Mouse (Mus musculus) liver, adult 2 months (tissue): ENCODE data around the gene Gja3. TPM values are rescaled to one million over a fixed set of nuclear protein-coding genes. Genes with fewer than 3 reads are reported as not detected.
"Not testable (repeated sequence)": the region's sequence is repeated elsewhere in the genome, so short reads cannot be mapped to it uniquely, and the experiment has no call there.

Experiments
- DNase-seq: peaks from one replicate; pipeline ENCODE4 v3.0.0-alpha.2; 2011; ENCODE audit warnings: low read depth, low spot score; ENCODE audit errors: extremely low read depth
- H3K27ac ChIP-seq: fragments of 200-500 bp; replicated peaks from 2 replicates; pipeline ENCODE4 v1.5.1; 2012; ENCODE audit warnings: low read depth, mild to moderate bottlenecking, control low read depth, inconsistent platforms, low read length; ENCODE audit not compliant: insufficient read depth
- H3K27me3 ChIP-seq: fragments of 200-500 bp; 2 replicates; pipeline ENCODE4 v1.6.1; 2012; ENCODE audit warnings: mild to moderate bottlenecking, moderate library complexity, low read length, inconsistent platforms; ENCODE audit not compliant: control insufficient read depth, insufficient read depth
- H3K36me3 ChIP-seq: fragments of 200-500 bp; 2 replicates; pipeline ENCODE4 v1.6.1; 2012; ENCODE audit warnings: low read length, inconsistent platforms; ENCODE audit not compliant: control insufficient read depth, insufficient read depth
- H3K4me1 ChIP-seq: fragments of 200-500 bp; 2 replicates; pipeline ENCODE4 v1.6.1; 2011; ENCODE audit warnings: low read length; ENCODE audit not compliant: control insufficient read depth, insufficient read depth
- H3K4me3 ChIP-seq: fragments of 200-500 bp; 2 replicates; pipeline ENCODE4 v1.5.1; 2011; ENCODE audit warnings: low read depth, mild to moderate bottlenecking, control low read depth, low read length, moderate library complexity; ENCODE audit not compliant: insufficient read depth
- H3K79me2 ChIP-seq: fragments of 200-500 bp; 2 replicates; pipeline ENCODE4 v1.6.1; 2012; ENCODE audit warnings: inconsistent platforms, mild to moderate bottlenecking, low read length, moderate library complexity; ENCODE audit not compliant: control insufficient read depth, insufficient read depth
- H3K9ac ChIP-seq: fragments of 200-500 bp; 2 replicates; pipeline ENCODE4 v1.6.1; 2012; ENCODE audit warnings: low read depth, mild to moderate bottlenecking, control low read depth, inconsistent platforms, low read length
- CTCF ChIP-seq: fragments of 200-500 bp; IDR thresholded peaks from 2 replicates; pipeline ENCODE4 v1.5.1; 2011; ENCODE audit warnings: low read depth, low read length, control low read depth
- POLR2A ChIP-seq: fragments of 200-500 bp; IDR thresholded peaks from 2 replicates; pipeline ENCODE4 v1.6.1; 2011; ENCODE audit warnings: low read length, control low read depth; ENCODE audit not compliant: insufficient read depth; ENCODE audit errors: extremely low read depth
- WGBS: fragments of 180-500 bp; shearing (Covaris S2); methylation state at CpG from one replicate; pipeline ENCODE4 v1.1.7; 2018; 5-methylcytosine and 5-hydroxymethylcytosine counted together
- polyA plus RNA-seq: library from polyadenylated mRNA; depleted of rRNA; stranded (reverse); fragments of >200 nt; gene quantifications from 2 replicates; pipeline ENCODE4 v1.2.3, GENCODE M21; 2012; rRNA removed
- total RNA-seq: library from RNA; depleted of rRNA; stranded (reverse); fragments of >200 nt; gene quantifications from 2 replicates; pipeline ENCODE4 v1.2.3, GENCODE M21; 2014; rRNA removed

The Gja3 gene
- total and polyA plus RNA-seq, 2 experiments: not detected

- no peak overlapping the region for H3K4me3 ChIP-seq
- TF ChIP-seq CTCF: no peak
- TF ChIP-seq POLR2A: no peak
- no peak overlapping the region for H3K27ac ChIP-seq
- no peaks in the 10 kb centered on the region for H3K36me3 ChIP-seq
- DNase-seq: no peak
- H3K4me1 ChIP-seq: no peaks in the 10 kb centered on the region
- no peaks in the 10 kb centered on the region for H3K79me2 ChIP-seq
- no peak overlapping the region for H3K9ac ChIP-seq
- WGBS: 41% methylated on average over 9 of the region's 9 CpGs
- H3K27me3 ChIP-seq: no peaks in the 10 kb centered on the region
Observed at GRCm38 (mm10) chr14:57034135-57034534, 23.8 kb downstream of the Gja3 start.

GRCm38 (mm10) chr14:57032850-57033249 is 25.1 kb downstream of the Gja3 start:
- Histone ChIP-seq H3K9ac (no peak overlapping the region), H3K36me3 (no peaks in the 10 kb centered on the region), H3K27ac (no peak overlapping the region), H3K79me2 (no peaks in the 10 kb centered on the region), H3K27me3 (no peaks in the 10 kb centered on the region), H3K4me3 (no peak overlapping the region), H3K4me1 (no peaks in the 10 kb centered on the region)
- no peak for DNase-seq
- 80% methylated on average over 3 of the region's 3 CpGs for WGBS
- TF ChIP-seq POLR2A: no peak

GRCm38 (mm10) chr14:57018436-57018835 is 39.5 kb downstream of the Gja3 start:
- DNase-seq: no peak
- no peaks in the 10 kb centered on the region for H3K4me1 ChIP-seq
- no peaks in the 10 kb centered on the region for H3K36me3 ChIP-seq
- no peak overlapping the region for H3K4me3 ChIP-seq
- H3K27ac ChIP-seq: no peak overlapping the region
- 80% methylated on average over 2 of the region's 2 CpGs for WGBS
- no peaks in the 10 kb centered on the region for H3K27me3 ChIP-seq
- TF ChIP-seq CTCF (no peak), POLR2A (no peak)
- no peak overlapping the region for H3K9ac ChIP-seq
- no peaks in the 10 kb centered on the region for H3K79me2 ChIP-seq

GRCm38 (mm10) chr14:57016806-57017205 is 41.1 kb downstream of the Gja3 start:
- H3K27me3 ChIP-seq, H3K79me2 ChIP-seq, H3K4me3 ChIP-seq, H3K4me1 ChIP-seq, H3K36me3 ChIP-seq, H3K27ac ChIP-seq, H3K9ac ChIP-seq, DNase-seq: not testable (repeated sequence)

GRCm38 (mm10) chr14:56988621-56989020 is 69.3 kb downstream of the Gja3 start:
- no peaks in the 10 kb centered on the region for H3K27me3 ChIP-seq
- H3K4me1 ChIP-seq: no peaks in the 10 kb centered on the region
- H3K4me3 ChIP-seq: no peak overlapping the region
- H3K9ac ChIP-seq: no peak overlapping the region
- no peak for TF ChIP-seq CTCF
- no peak for TF ChIP-seq POLR2A
- H3K79me2 ChIP-seq: no peaks in the 10 kb centered on the region
- 75% methylated on average over 4 of the region's 4 CpGs for WGBS
- no peak for DNase-seq
- no peak overlapping the region for H3K27ac ChIP-seq
- no peaks in the 10 kb centered on the region for H3K36me3 ChIP-seq

Other genes with a start within 250 kb of the Gja3 start
- gene Zmym5, start 246.4 kb downstream of the Gja3 start, total RNA-seq: 14.2 and 18.5 TPM in 2 replicates
- gene Zmym5, start 246.4 kb downstream of the Gja3 start, polyA plus RNA-seq: 2.8 and 3.0 TPM in 2 replicates
- gene Zmym2, start 171.4 kb downstream of the Gja3 start, total RNA-seq: 22.9 TPM in 2 replicates
- 1.9 and 3.9 TPM in 2 replicates for gene Zmym2, start 171.4 kb downstream of the Gja3 start, polyA plus RNA-seq
- 90.0 and 124 TPM in 2 replicates for gene Gjb2, start 46.6 kb upstream of the Gja3 start, total RNA-seq
- 177 and 208 TPM in 2 replicates for gene Gjb2, start 46.6 kb upstream of the Gja3 start, polyA plus RNA-seq
- gene Gm4491, start 57.8 kb upstream of the Gja3 start, total RNA-seq: not detected in 2 replicates
- not detected in 2 replicates for gene Gm4491, start 57.8 kb upstream of the Gja3 start, polyA plus RNA-seq
- gene Gjb6, start 75.5 kb upstream of the Gja3 start, total RNA-seq: not detected in 2 replicates
- gene Gjb6, start 75.5 kb upstream of the Gja3 start, polyA plus RNA-seq: not detected in 2 replicates